Mouse (Mus musculus) E14TG2a.4 (cell line): ENCODE data around the gene Serf1.
A peak's percentile ranks its signal among the peaks of the same experiment; 100 is the strongest.
"Not testable (repeated sequence)": the region's sequence is repeated elsewhere in the genome, so short reads cannot be mapped to it uniquely, and the experiment has no call there.

Experiments
- H3K27me3 ChIP-seq: 2 replicates; pipeline ENCODE4 v1.6.1; 2014; ENCODE audit warnings: low read length, control low read depth; ENCODE audit not compliant: insufficient read depth
- H3K36me3 ChIP-seq: 2 replicates; pipeline ENCODE4 v1.6.1; 2014; ENCODE audit warnings: low read length, control low read depth; ENCODE audit not compliant: insufficient read depth
- H3K4me1 ChIP-seq: replicated peaks from 2 replicates; pipeline ENCODE4 v1.6.1; 2014; ENCODE audit warnings: low read depth, low read length, control low read depth
- H3K4me3 ChIP-seq: replicated peaks from 2 replicates; pipeline ENCODE4 v1.5.1; 2014; ENCODE audit warnings: mild to moderate bottlenecking, low read length
- H3K9me3 ChIP-seq: 2 replicates; pipeline ENCODE4 v1.6.1; 2014; ENCODE audit warnings: low read length, control low read depth
- CTCF ChIP-seq: conservative IDR thresholded peaks from 2 replicates; pipeline ENCODE4 v1.5.1; 2014; ENCODE audit warnings: low read length
- NANOG ChIP-seq: IDR thresholded peaks from 2 replicates; pipeline ENCODE4 v1.6.1; 2014; ENCODE audit warnings: borderline replicate concordance, low read length, mixed read lengths
- POU5F1 ChIP-seq: IDR thresholded peaks from 2 replicates; pipeline ENCODE4 v1.6.1; 2014; ENCODE audit warnings: low read length, borderline replicate concordance

Serf1 gene

GRCm38 (mm10) chr13:100123970-100124369 lies 16.2 kb downstream of the Serf1 start:
- peaks cover 16% of the 10 kb centered on the region for H3K4me1 ChIP-seq
- no peaks in the 10 kb centered on the region for H3K9me3 ChIP-seq
- H3K27me3 ChIP-seq = no peaks in the 10 kb centered on the region
- peak overlapping the region; percentile 99 for H3K4me3 ChIP-seq
- TF ChIP-seq CTCF (no peak), NANOG (no peak), POU5F1 (no peak)
- H3K36me3 ChIP-seq = peaks cover 28% of the 10 kb centered on the region

- Histone ChIP-seq H3K27me3 (no peaks in the 10 kb centered on the region), H3K4me1 (peaks cover 16% of the 10 kb centered on the region), H3K9me3 (no peaks in the 10 kb centered on the region), H3K4me3 (peak within 1 kb of the TSS; percentile 99), H3K36me3 (peaks cover 35% of the 10 kb centered on the region)
- TF ChIP-seq NANOG (no peak), POU5F1 (no peak), CTCF (no peak)
These were observed 16.8 kb downstream of the Serf1 start, which contains the start of gene Smn1 for GRCm38 (mm10) chr13:100124423-100125257. Gene Smn1 (plus strand): TSS chr13:100124852.

GRCm38 (mm10) chr13:100125258-100125643 lies 17.4 kb downstream of the Serf1 start:
- peaks cover 37% of the 10 kb centered on the region for H3K36me3 ChIP-seq
- H3K9me3 ChIP-seq = no peaks in the 10 kb centered on the region
- H3K4me3 ChIP-seq = peak overlapping the region; percentile 99
- TF ChIP-seq CTCF (no peak), NANOG (no peak)
- H3K4me1 ChIP-seq = peaks cover 16% of the 10 kb centered on the region
- no peaks in the 10 kb centered on the region for H3K27me3 ChIP-seq

GRCm38 (mm10) chr13:100141646-100142314 lies 34.0 kb downstream of the Serf1 start:
- Histone ChIP-seq H3K27me3 (no peaks in the 10 kb centered on the region), H3K4me1 (no peaks in the 10 kb centered on the region), H3K9me3 (no peaks in the 10 kb centered on the region), H3K4me3 (no peak overlapping the region), H3K36me3 (peaks cover 25% of the 10 kb centered on the region)
- TF ChIP-seq NANOG (no peak), POU5F1 (no peak), CTCF (no peak)

- TF ChIP-seq POU5F1 (no peak), NANOG (no peak), CTCF (no peak)
- Histone ChIP-seq H3K36me3 (no peaks in the 10 kb centered on the region), H3K27me3 (0 out of 2 replicates have a peak, but pooled peaks cover 2% of the 10 kb centered on the region), H3K4me3 (no peak overlapping the region), H3K9me3 (peaks cover 19% of the 10 kb centered on the region), H3K4me1 (no peaks in the 10 kb centered on the region)
These were observed 44.8 kb downstream of the Serf1 start for GRCm38 (mm10) chr13:100152659-100153058.

GRCm38 (mm10) chr13:100156624-100157023 lies 48.8 kb downstream of the Serf1 start:
- H3K4me1 ChIP-seq = no peaks in the 10 kb centered on the region
- no peak overlapping the region for H3K4me3 ChIP-seq
- no peaks in the 10 kb centered on the region for H3K27me3 ChIP-seq
- TF ChIP-seq POU5F1 = no peak
- TF ChIP-seq CTCF = no peak
- no peak for TF ChIP-seq NANOG
- peaks cover 38% of the 10 kb centered on the region for H3K9me3 ChIP-seq
- no peaks in the 10 kb centered on the region for H3K36me3 ChIP-seq

- not testable (repeated sequence) for H3K4me3 ChIP-seq, H3K36me3 ChIP-seq, H3K27me3 ChIP-seq, H3K4me1 ChIP-seq
- peaks cover 32% of the 10 kb centered on the region for H3K9me3 ChIP-seq
These were observed 53.5 kb downstream of the Serf1 start for GRCm38 (mm10) chr13:100161171-100161870.

- H3K4me1 ChIP-seq, H3K36me3 ChIP-seq, H3K27me3 ChIP-seq, H3K4me3 ChIP-seq: not testable (repeated sequence)
- H3K9me3 ChIP-seq = peaks cover 20% of the 10 kb centered on the region
These were observed 54.7 kb downstream of the Serf1 start for GRCm38 (mm10) chr13:100162467-100162866.
